In the genomic region with DNA sequence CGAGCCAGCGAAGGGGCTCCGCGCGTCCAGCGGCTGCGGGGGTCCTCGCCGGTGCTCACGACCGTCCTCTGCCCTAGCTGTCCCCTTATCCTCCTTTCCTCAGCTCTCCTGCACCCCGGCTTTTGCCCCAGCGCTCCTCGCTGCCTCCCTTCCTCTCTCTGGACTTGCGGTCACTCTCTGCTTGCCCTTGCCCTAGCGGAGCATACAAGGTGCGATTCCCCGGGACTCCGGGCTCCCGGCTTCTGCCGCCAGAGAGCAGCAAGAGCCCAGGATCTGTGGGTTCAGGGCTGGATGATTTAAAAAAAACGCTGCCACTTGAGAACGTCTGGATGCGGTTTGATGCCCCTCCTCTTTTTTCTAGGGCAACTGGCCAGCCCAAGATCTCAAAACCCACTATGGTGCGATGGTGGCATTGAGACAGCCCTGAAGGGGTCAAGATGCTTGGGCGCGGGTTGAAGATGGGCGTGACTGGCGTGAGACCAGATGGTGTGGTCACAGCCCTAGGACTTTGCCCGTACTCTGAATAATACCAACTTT, we compare ENCODE assay signal across 8 mouse cellular contexts. TPM values are rescaled to one million over a fixed set of nuclear protein-coding genes. Genes with fewer than 3 reads are reported as not detected.
A peak's percentile ranks its signal among the peaks of the same experiment; 100 is the strongest.
DNase-seq lines count a peak whose midpoint lies in the region; TF ChIP-seq lines count a peak whose summit lies in the region.

No protein-coding gene starts in this region.

- TF ChIP-seq POLR2A in ES-Bruce4 (IDR thresholded peaks at IDR 0.05; ENCODE audit: insufficient read depth, low read length): no peak
- no peak for TF ChIP-seq POLR2A in brain, embryonic 14.5 days (IDR thresholded peaks at IDR 0.05; ENCODE audit: borderline replicate concordance, extremely low read depth, insufficient read depth, insufficient read length, poor library complexity, severe bottlenecking)

- peak; percentile 23 for TF ChIP-seq CTCF in ES-Bruce4 (IDR thresholded peaks at IDR 0.05; ENCODE audit: low read depth, low read length)
- TF ChIP-seq CTCF in brain, embryonic 14.5 days (IDR thresholded peaks at IDR 0.05; ENCODE audit: borderline replicate concordance, extremely low read depth, insufficient read depth, insufficient read length): peak; percentile 63
- peak; percentile 92 for TF ChIP-seq CTCF in layer of hippocampus, adult 2 months (conservative IDR thresholded peaks at IDR 0.05)

- no peaks in the 10 kb centered on the region for H3K36me3 ChIP-seq in ES-Bruce4 (ENCODE audit: control insufficient read depth, insufficient read depth, low read length, poor library complexity, severe bottlenecking)

- peak; percentile 75 for DNase-seq in brain, embryonic 14.5 days (ENCODE audit: low read depth)
- peak; percentile 72 for DNase-seq in forelimb bud, embryonic 11.5 days (ENCODE audit: low read depth, low spot score)
- peak; percentile 47 for DNase-seq in heart, postnatal 25 days (ENCODE audit: low spot score)
- peak; percentile 76 to 77 for DNase-seq in layer of hippocampus, adult 2 months (ENCODE audit: low spot score in 2 of 2)
- DNase-seq in lung, adult 18-20 months: peak; percentile 38 to 49
- peak; percentile 67 for DNase-seq in ovary, postnatal 14 days (ENCODE audit: low spot score)
- DNase-seq in spleen, postnatal 14 days (ENCODE audit: low spot score in 2 of 2): no peak

- H3K4me1 ChIP-seq in ES-Bruce4 (ENCODE audit: control insufficient read depth, insufficient read depth, low read length): no peaks in the 10 kb centered on the region

- H3K27me3 ChIP-seq in ES-Bruce4 (ENCODE audit: control insufficient read depth, insufficient read depth, low read length, poor library complexity, severe bottlenecking): peaks cover 23% of the 10 kb centered on the region

- no peak overlapping the region for H3K27ac ChIP-seq in ES-Bruce4 (ENCODE audit: insufficient read depth, low read length)
- peak overlapping the region; percentile 98 for H3K27ac ChIP-seq in layer of hippocampus, adult 2 months

- no peaks in the 10 kb centered on the region for H3K9me3 ChIP-seq in ES-Bruce4 (replicated peaks; ENCODE audit: control insufficient read depth, insufficient read depth, low read length, poor library complexity, severe bottlenecking)

- intact Hi-C loops in heart, postnatal 25 days (cut with DNase I): loop anchor here (1.0 to 5.0 kb wide), 3 partner anchors 209 to 390 kb away; a partner anchor contains a TSS

- peak overlapping the region; percentile 75 for H3K4me3 ChIP-seq in ES-Bruce4 (ENCODE audit: low read depth, low read length)
- H3K4me3 ChIP-seq in layer of hippocampus, adult 2 months: peak overlapping the region; percentile 73

- TF ChIP-seq EP300 in ES-Bruce4 (IDR thresholded peaks at IDR 0.05; ENCODE audit: insufficient read depth, low read depth, low read length): no peak

- peak overlapping the region; percentile 42 for H3K9ac ChIP-seq in ES-Bruce4 (ENCODE audit: low read depth, poor library complexity, severe bottlenecking)

RNA-seq across cellular contexts. Expression of a gene that starts 0.6 kb away (rescaled TPM):
- not detected in 2 replicates for polyA plus RNA-seq in ES-Bruce4 (2011; ENCODE audit: insufficient read depth, insufficient read length, low read depth, missing spikeins)
- polyA plus RNA-seq in brain, embryonic 14.5 days (2012; rRNA removed): 0.26 and 0.48 TPM in 2 replicates
- 1 to 10 TPM; 4.2 to 5.2 TPM for total RNA-seq in heart, postnatal 25 days (2021)
- 10 to 100 TPM; 89.5 to 98.6 TPM for total RNA-seq in layer of hippocampus, adult 2 months (2021)

Comparison
In these comparisons a context has a peak if more than half of its experiments do, and no peak if none do; other contexts are left out.
1. CTCF ChIP-seq: peak in every context shown above with its lines; median percentile 92 in layer of hippocampus, adult 2 months; 63 in brain, embryonic 14.5 days; 23 in ES-Bruce4.
2. DNase-seq: peak in brain, embryonic 14.5 days (single experiment), forelimb bud, embryonic 11.5 days (single experiment), heart, postnatal 25 days (single experiment), layer of hippocampus, adult 2 months (2 of 2), lung, adult 18-20 months (2 of 2) and ovary, postnatal 14 days (single experiment); none in spleen, postnatal 14 days (0 of 2).
3. RNA of a gene that starts 0.6 kb away (total RNA-seq): 89.5 to 98.6 TPM in layer of hippocampus, adult 2 months; 4.2 to 5.2 TPM in heart, postnatal 25 days; every median in the first group is over 10 times any median in the second.